Mouse (Mus musculus): ENCODE results near the gene Gm20388.
"Not testable (repeated sequence)": the region's sequence is repeated elsewhere in the genome, so short reads cannot be mapped to it uniquely, and the experiment has no call there.

GRCm38 (mm10) chr8:123960556-123960955, 4049.9 kb downstream of the Gm20388 start:
- not testable (repeated sequence) for TF ChIP-seq CTCF (IDR thresholded peaks at IDR 0.05; ENCODE audit: low read depth); EP300 (optimal IDR thresholded peaks at IDR 0.05)
